Mouse (Mus musculus) C3H10T1/2 (cell line): ENCODE measurements around the gene Tsks. TPM values are rescaled to one million over a fixed set of nuclear protein-coding genes. Genes with fewer than 3 reads are reported as not detected.

Experiments
- polyA plus RNA-seq, 2 experiments: library from polyadenylated mRNA; unstranded; fragments of >200 nt; fragmentation: generic; extraction: Trizol; gene quantifications; one replicate each; pipeline ENCODE4 v1.2.1; 2012; ENCODE audit warnings: missing spikeins in 2 of 2

Gene Tsks
- polyA plus RNA-seq: under 1 TPM in 1 of 2 experiments, not detected in 1; 0.28 TPM

GRCm38 (mm10) chr7:44942904-44943303, at the start of gene Tsks:
Gene Tsks, plus strand, starts transcription at chr7:44943204.

GRCm38 (mm10) chr7:44895593-44896434, 47.2 kb upstream of the Tsks start, which contains the start of gene Fuz:
Gene Fuz, plus strand, starts transcription at chr7:44896079.

GRCm38 (mm10) chr7:44929204-44930151, 13.5 kb upstream of the Tsks start, which contains the start of gene Ap2a1:
Gene Ap2a1, minus strand, starts transcription at chr7:44929496.

GRCm38 (mm10) chr7:44974383-44975116, 31.5 kb downstream of the Tsks start, which contains the start of gene Cpt1c:
Gene Cpt1c, minus strand, starts transcription at chr7:44974851.

GRCm38 (mm10) chr7:44986192-44986878, 43.3 kb downstream of the Tsks start, which contains the start of gene Prmt1:
Gene Prmt1, minus strand, starts transcription at chr7:44986568.

GRCm38 (mm10) chr7:44997231-44997939, 54.4 kb downstream of the Tsks start, which contains the start of gene Irf3:
Gene Irf3, plus strand, starts transcription at chr7:44997648.

GRCm38 (mm10) chr7:44998501-44998955, 55.5 kb downstream of the Tsks start, which contains the start of gene Bcl2l12:
Gene Bcl2l12, minus strand, starts transcription at chr7:44998712.

Other genes starting within 250 kb of the Tsks start
- gene Izumo2, start 234.5 kb upstream of the Tsks start, polyA plus RNA-seq: not detected
- 10 to 100 TPM; 18.9 to 34.2 TPM for gene Vrk3, start 194.8 kb upstream of the Tsks start, polyA plus RNA-seq
- gene Zfp473, start 192.2 kb upstream of the Tsks start, polyA plus RNA-seq: under 1 TPM; 0.05 to 0.45 TPM
- gene Nup62, start 127.1 kb upstream of the Tsks start, polyA plus RNA-seq: 10 to 100 TPM; 38.6 to 53.4 TPM
- 1 to 10 TPM in 1 of 2 experiments, under 1 TPM in 1; 0.55 to 3.7 TPM for gene Il4i1, start 126.8 kb upstream of the Tsks start, polyA plus RNA-seq
- gene Atf5, start 126.5 kb upstream of the Tsks start, polyA plus RNA-seq: 100 to 1,000 TPM; 139 to 293 TPM
- gene Akt1s1, start 94.2 kb upstream of the Tsks start, polyA plus RNA-seq: 100 to 1,000 TPM; 148 to 208 TPM
- gene Tbc1d17, start 94.1 kb upstream of the Tsks start, polyA plus RNA-seq: 10 to 100 TPM; 52.9 to 61.3 TPM
- 10 to 100 TPM; 26.9 to 30.8 TPM for gene Pnkp, start 86.1 kb upstream of the Tsks start, polyA plus RNA-seq
- gene Ptov1, start 73.4 kb upstream of the Tsks start, polyA plus RNA-seq: 100 to 1,000 TPM; 265 to 602 TPM
- gene Med25, start 50.5 kb upstream of the Tsks start, polyA plus RNA-seq: 10 to 100 TPM; 52.4 to 67.0 TPM
- 10 to 100 TPM; 12.7 to 23.2 TPM for gene Fuz, start 47.1 kb upstream of the Tsks start, polyA plus RNA-seq
- gene Ap2a1, start 13.7 kb upstream of the Tsks start, polyA plus RNA-seq: 10 to 100 TPM; 68.5 to 88.3 TPM
- gene Cpt1c, start 31.6 kb downstream of the Tsks start, polyA plus RNA-seq: 10 to 100 TPM; 18.8 to 57.8 TPM
- gene Prmt1, start 43.4 kb downstream of the Tsks start, polyA plus RNA-seq: 100 to 1,000 TPM; 400 to 521 TPM
- 10 to 100 TPM; 48.6 to 59.4 TPM for gene Irf3, start 54.4 kb downstream of the Tsks start, polyA plus RNA-seq
- 10 to 100 TPM in 1 of 2 experiments, 1 to 10 TPM in 1; 7.7 to 25.0 TPM for gene Bcl2l12, start 55.5 kb downstream of the Tsks start, polyA plus RNA-seq
- gene Scaf1, start 73.2 kb downstream of the Tsks start, polyA plus RNA-seq: 10 to 100 TPM; 40.4 to 82.2 TPM
- 100 to 1,000 TPM; 124 to 245 TPM for gene Rras, start 74.8 kb downstream of the Tsks start, polyA plus RNA-seq
- 10 to 100 TPM; 15.5 to 50.5 TPM for gene Prr12, start 109.7 kb downstream of the Tsks start, polyA plus RNA-seq
- gene Nosip, start 119.2 kb downstream of the Tsks start, polyA plus RNA-seq: 10 to 100 TPM; 70.7 to 93.8 TPM
- 10 to 100 TPM; 15.9 to 50.5 TPM for gene Prrg2, start 119.5 kb downstream of the Tsks start, polyA plus RNA-seq
- 100 to 1,000 TPM in 1 of 2 experiments, 10 to 100 TPM in 1; 38.2 to 683 TPM for gene Rcn3, start 149.0 kb downstream of the Tsks start, polyA plus RNA-seq
- gene Fcgrt, start 160.6 kb downstream of the Tsks start, polyA plus RNA-seq: 100 to 1,000 TPM in 1 of 2 experiments, 10 to 100 TPM in 1; 35.9 to 373 TPM
- gene Rps11, start 181.2 kb downstream of the Tsks start, polyA plus RNA-seq: 1,000 to 10,000 TPM; 3,371 to 8,325 TPM
- over 10,000 TPM in 1 of 2 experiments, 1,000 to 10,000 TPM in 1; 5,910 to 13,875 TPM for gene Rpl13a, start 185.6 kb downstream of the Tsks start, polyA plus RNA-seq
- gene Gm45713, start 193.0 kb downstream of the Tsks start, polyA plus RNA-seq: 1 to 10 TPM; 2.2 to 3.0 TPM
- gene Flt3l, start 193.2 kb downstream of the Tsks start, polyA plus RNA-seq: 10 to 100 TPM in 1 of 2 experiments, 1 to 10 TPM in 1; 2.1 to 23.0 TPM
- 100 to 1,000 TPM; 244 to 448 TPM for gene Pih1d1, start 211.1 kb downstream of the Tsks start, polyA plus RNA-seq
- 100 to 1,000 TPM in 1 of 2 experiments, 10 to 100 TPM in 1; 58.8 to 137 TPM for gene Aldh16a1, start 211.4 kb downstream of the Tsks start, polyA plus RNA-seq
- gene Slc17a7, start 220.7 kb downstream of the Tsks start, polyA plus RNA-seq: under 1 TPM; 0.04 to 0.18 TPM
- gene Gfy, start 236.4 kb downstream of the Tsks start, polyA plus RNA-seq: under 1 TPM; 0.04 to 0.48 TPM
- gene Pth2, start 237.8 kb downstream of the Tsks start, polyA plus RNA-seq: not detected